Mouse (Mus musculus) monocyte, adult 2 months (primary cell): ENCODE measurements around the gene Mdm4.

ENCODE experiments used
- DNase-seq, 2 experiments: peaks; one replicate each; pipeline ENCODE4 v3.0.0; 2022; ENCODE audit warnings: low spot score in 2 of 2, low read depth in 1 of 2

The Mdm4 gene

GRCm38 (mm10) chr1:132947811-132948210, 82.5 kb downstream of the Mdm4 start:
- no peak for DNase-seq

GRCm38 (mm10) chr1:132945826-132946225, 84.5 kb downstream of the Mdm4 start:
- DNase-seq = no peak

DNA sequence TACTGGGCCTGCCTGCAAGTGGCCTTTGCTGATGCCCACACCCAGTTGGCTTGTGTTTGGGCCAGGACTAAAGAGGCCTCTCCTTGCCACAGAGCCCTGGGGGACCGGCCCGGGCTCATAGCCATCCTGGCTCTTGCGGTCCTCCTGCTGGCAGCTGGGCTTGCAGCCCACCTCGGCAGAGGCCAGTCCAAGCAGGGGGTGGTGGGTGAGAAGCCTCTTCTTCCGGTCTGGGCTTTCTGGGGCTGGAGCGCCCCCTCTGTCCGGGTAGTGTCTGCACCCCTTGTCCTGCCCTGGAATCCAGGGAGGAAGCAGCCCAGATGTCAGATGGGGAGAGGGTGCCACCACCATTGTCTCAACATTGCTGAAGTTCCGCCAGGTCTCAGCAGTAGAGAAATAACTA, 91.4 kb downstream of the Mdm4 start:
- DNase-seq = no peak

GRCm38 (mm10) chr1:132937296-132938030, 92.9 kb downstream of the Mdm4 start:
- no peak for DNase-seq

GRCm38 (mm10) chr1:132934856-132935255, 95.5 kb downstream of the Mdm4 start:
- no peak for DNase-seq

DNA sequence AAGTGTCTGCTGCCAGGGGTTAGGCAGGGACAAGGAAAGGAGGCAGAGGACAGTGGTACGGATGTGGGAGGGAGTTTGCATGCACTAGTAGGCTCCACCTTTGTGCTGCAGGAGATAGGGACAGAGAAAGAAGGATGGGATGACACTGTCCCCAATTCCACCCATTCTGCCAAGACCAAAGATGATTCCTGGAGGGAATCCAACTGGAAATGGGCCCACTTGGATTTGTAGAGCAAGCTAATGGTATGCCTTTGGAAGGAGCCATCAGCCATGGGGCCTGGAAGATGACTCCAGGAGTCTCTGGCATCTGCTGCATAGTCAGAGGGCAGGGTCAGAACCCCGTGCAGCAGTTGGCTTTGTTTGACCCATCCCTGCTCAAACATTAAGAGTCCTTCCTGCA, 97.9 kb downstream of the Mdm4 start:
- no peak for DNase-seq

- DNase-seq = no peak
Observed at GRCm38 (mm10) chr1:132930291-132930690, 100.1 kb downstream of the Mdm4 start.

- DNase-seq = no peak
Observed at GRCm38 (mm10) chr1:132928907-132929250, 101.5 kb downstream of the Mdm4 start.

DNA sequence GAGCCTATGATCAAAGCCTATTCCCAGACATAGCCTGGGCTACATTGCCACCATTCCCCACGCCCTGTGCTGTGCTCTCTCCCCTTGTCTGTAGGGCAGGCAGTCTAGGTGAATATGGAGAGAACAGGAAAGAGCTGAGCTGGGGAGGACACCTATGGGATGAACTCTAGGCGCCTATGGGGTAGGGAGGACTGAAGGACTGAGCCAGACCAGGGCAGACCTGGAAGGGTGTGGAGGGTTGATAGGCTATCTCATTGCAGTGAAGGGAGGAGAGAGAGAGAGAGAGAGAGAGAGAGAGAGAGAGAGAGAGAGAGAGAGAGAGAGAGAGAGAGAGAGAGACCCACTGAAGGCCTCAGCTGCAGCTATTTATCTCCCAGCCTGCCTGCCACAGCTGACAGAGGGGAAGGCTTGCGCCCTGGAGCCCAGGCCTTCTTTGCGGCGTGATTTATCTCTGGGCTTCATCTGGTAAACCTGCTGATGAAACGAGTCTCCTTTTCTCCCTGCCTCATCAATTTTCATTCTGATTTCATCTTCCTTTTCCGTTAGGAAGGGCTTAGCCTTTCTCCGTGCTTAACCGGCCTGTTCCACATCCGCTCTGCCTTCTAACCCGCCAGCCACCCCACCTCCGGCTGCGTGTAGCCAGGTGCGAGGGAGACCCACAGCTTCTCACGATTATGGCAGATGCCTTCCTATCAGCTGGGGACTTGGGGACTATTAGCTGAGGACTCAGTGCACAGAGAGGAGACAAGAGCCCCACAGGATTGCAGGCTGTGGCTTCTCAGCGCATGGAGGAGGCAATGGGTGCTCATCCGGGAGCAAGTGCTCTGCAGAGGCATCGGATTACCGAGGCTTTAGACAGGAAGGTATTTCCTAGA, 102.1 kb downstream of the Mdm4 start:
- DNase-seq = no peak

DNA sequence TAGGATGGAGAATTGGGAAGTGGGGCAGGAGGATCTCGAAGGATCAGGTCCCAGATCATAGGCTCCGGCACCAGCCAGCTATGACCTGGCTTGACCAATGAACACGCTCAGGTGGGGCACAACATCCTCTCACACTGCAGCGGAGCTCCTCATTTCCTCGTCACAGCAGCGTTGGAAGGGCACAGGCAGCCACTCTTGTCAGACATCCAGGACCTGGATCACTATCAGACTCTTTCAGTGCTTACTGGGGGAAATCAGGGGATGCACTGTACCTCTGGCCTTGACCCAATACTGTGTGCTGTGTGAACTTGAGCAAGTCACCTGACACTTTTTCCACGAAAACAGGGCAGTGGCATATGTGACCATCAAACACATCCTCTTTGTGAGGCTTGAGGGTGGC, 105.1 kb downstream of the Mdm4 start:
- no peak for DNase-seq

DNA sequence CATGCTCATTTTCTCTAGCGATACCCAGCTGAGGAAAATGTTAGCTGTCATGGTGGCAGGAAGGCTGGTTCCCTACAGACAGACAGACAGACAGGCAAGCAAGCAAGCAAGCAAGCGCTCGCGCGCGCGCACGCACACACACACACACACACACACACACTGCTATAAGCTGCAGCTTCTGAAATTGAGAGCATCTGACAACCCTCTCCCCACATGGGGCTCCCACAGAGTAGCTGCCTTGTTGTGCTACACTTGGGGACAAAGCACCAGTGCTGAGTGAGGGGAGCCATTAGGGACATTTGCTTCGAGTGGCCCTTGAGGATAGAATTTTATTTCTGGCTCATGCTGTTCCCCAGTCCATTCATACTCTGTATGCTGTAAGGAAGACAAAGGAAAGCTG, 108.1 kb downstream of the Mdm4 start:
- DNase-seq = no peak

- no peak for DNase-seq
Observed at GRCm38 (mm10) chr1:132921071-132921470, 109.3 kb downstream of the Mdm4 start.

DNA sequence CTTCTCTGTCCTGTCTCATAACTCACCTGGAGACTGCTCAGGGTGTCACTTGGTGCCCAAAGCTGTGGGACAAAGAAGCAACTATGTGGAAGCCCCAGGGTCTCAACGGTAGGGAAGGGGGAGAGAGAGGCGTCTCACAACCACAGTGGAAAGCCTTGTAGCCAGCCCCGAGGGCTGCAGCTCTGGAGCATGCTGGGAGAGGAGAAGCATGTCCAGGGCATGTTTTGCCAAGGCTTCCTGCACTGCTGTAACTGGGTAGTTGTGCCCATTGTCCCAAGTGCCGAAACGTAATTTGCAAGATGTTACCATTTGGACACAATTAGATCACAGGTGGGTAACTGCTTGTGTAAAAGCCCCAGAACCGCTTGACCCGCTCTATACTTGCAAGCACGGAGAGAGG, 111.1 kb downstream of the Mdm4 start:
- DNase-seq = no peak

DNA sequence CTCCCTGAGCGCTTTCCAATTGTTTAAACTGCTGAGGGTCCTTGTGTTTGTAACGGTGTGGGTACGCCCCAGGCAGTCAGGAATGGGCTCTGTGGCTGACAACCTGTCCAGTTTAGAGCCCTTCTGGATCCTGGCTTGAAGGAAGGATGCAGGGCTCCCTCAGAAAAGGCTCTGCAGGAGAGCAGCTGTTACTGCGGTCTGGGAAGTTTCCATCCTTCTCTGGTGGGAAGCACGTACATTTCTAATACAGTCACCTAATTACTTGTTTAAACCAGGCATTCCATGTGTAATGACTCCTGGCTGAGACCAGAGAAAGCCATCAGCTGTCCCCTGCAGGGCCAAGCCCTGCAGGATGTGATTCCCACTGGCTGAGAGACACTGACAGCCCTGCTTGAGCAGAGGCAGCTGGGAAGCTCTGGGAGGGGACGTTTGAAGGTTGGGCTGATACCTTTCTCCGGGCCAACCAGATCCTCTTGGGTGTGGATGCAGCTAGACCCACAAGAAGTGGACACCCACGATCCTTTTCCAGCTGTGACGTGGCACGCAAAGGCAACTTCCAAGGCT, 112.2 kb downstream of the Mdm4 start:
- DNase-seq = no peak

- no peak for DNase-seq
Observed at GRCm38 (mm10) chr1:132917554-132917953, 112.8 kb downstream of the Mdm4 start.

- DNase-seq = no peak
Observed at GRCm38 (mm10) chr1:132915849-132916493, 114.4 kb downstream of the Mdm4 start.

GRCm38 (mm10) chr1:132910414-132911041, 119.8 kb downstream of the Mdm4 start:
- DNase-seq = no peak

DNA sequence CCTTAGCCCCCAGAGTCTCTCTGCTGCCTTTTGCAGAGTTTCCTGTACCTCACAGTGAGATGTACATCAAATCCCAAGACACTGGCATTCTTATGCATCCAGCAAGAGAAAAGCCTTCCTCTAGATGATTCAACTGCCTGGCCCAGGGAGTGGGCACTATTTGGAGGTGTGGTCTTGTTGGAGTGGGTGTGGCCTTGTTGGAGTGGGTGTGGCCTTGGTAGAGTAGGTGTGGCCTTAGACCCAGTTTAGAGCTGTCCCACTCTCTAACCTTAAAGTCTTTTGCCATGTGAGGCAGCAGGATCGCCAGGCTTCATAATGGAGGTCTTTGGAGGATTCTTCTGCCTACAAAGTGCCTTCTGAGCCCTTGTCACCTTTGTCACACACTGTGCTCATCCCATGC, 120.4 kb downstream of the Mdm4 start:
- no peak for DNase-seq
